Mouse (Mus musculus) lung, adult 18-20 months (tissue): Measurements from ENCODE around the gene Cpt1b.
A peak's percentile ranks its signal among the peaks of the same experiment; 100 is the strongest.
"Not testable (repeated sequence)": the region's sequence is repeated elsewhere in the genome, so short reads cannot be mapped to it uniquely, and the experiment has no call there.

Source experiments
- DNase-seq, 2 experiments: peaks; one replicate each; pipeline ENCODE4 v3.0.0; 2022; ENCODE audit warnings: mixed read lengths in 2 of 2

Cpt1b gene

DNA sequence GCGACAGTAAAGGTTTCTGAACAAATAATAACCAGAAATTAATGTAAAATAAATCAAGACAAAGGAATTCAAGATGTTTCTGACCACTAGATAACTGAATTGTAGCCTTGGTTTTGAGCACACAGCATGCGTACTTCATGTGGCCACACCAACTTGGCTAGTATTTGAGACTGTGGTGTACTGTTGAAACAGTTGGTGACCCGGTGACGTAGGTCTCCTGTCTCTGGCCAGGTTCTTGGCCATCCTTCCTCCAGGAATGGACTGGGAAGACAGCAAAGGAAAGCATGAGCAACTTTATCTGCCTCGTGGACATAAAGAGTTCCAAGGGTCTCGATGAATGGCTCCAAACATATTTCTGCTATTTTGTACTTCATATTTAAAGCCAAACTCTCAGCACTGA is 6.1 kb upstream of the Cpt1b start:
- no peak for DNase-seq

DNA sequence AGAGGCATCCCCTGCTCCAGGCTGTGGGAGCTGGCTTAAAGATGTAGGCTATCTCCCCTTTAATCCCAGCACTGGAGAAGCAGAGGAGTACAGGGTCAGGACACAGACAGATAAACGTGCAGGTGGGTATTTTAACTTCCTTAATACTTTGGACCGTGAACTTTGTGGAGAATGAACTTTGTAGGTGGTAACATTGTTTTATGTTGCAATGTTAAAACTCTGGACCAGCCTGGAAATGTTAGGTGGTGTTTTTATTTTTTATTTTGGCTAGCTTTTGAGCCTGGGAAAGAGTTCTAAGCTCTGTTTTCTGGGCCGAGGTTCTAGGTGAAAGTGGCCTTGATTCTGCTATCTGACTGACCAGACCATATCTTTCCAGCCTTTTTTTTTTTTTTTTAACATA is 5.6 kb upstream of the Cpt1b start:
- no peak for DNase-seq

DNA sequence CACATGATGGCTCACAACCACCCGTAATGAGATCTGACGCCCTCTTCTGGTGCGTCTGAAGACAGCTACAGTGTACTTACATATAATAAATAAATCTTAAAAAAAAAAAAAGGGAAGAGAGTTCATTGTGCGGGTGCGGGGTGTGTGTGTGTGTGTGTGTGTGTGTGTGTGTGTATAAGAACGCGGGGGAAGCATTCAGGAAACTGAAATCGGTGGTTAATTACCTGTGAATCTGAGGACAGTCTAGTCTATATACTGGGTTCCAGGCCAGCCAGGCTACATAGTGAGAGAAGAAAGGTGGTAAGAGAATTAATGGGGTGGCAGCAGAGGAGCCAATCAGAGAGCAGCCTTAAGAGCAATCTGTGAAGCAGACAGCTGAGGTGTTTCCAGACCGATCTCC is 5.1 kb upstream of the Cpt1b start:
- not testable (repeated sequence) for DNase-seq

DNA sequence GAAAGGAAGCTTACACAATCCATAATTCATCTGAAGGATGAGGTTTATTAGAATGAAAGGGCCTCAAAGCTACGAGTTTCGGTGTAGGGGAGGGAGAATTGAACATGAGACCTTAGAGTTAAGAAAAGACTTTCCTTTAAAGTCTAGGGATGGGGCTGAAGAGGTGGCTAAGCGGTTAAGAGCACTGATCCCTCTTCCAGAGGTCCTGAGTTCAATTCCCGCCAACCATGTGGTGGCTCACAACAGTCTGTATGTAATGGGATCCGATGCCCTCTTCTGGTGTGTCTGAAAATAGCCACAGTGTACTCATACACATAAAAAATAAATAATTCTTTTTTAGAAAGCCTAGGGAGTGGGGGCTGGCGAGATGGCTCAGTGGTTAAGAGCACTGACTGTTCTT is 4.7 kb upstream of the Cpt1b start:
- DNase-seq, result no peak

DNA sequence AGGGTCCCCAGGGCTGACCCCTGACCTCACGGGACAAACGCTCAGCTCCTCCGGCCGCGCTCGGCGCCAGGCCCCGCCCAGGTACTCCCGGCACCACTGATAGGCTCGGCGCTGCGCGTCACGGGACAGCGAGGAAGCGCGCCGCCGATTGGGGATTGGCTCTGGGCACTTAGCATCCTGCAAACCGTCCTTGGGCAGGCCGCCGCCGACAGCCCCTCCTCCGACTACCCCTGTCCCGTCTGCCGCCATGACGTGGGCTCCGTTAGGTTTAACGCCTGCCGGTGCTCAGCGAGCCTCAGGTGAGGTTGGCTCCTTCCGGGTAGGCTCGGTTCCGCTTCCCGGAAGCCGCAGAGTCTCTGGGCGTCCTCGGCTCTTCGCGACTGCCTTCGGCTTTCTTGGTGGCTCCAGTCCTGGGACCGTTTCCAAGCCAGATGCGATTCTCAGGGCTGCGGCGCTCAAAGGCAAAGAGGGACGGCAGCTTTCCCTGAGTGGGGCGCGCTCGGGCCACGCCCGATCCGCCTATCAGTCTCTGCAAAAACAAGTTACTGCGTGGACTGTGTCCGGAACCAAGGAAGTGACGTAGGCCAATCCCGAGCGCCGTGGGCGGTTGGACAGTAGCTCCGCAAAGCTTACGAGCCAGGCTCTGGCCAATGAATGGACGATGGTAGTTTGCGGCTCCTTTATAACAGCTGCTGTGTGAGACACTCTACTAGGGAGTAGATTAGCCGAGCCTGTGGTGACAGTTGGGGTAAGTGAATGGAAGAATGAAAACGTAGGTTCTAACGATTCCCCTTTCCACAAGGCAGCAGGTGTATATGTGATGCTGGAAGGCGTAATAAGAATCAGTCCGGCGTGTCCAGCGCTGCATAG is 3.9 kb upstream of the Cpt1b start, which contains the start of the genes C730034F03Rik, Gm44502 and Chkb:
TSS of gene C730034F03Rik (plus strand) at position 238 of the 870 bp plus-strand sequence.
TSS of gene Gm44502 (minus strand) at position 345 of the 870 bp plus-strand sequence.
TSS of gene Chkb (minus strand) at position 557 of the 870 bp plus-strand sequence.
- peak; percentile 93 to 95 for DNase-seq

DNA sequence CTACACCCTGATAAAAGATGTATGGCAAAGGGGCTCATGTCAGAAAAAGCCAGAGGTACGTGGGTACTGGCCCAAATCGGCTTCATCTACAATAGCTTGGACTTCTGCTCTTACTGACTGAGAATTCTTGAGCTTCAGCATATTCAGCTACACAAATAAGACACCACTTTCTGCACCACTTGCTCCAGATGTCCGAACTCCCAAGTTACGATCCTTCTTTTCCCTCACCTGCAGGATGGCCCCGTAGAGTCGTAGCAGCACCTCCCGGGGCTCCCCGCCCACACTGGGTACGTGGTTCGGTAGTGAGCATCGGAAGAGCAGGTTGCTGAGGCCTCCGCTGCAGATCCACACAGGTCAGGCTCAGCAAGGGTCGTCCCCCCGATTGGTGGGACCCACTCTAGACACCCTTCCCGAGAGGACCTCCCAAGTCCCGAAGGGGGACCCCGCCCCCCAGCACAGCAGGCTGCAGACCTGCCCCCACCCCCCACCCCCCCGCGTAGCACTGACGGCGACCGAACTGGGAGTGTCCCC is 3.2 kb upstream of the Cpt1b start:
- no peak for DNase-seq

DNA sequence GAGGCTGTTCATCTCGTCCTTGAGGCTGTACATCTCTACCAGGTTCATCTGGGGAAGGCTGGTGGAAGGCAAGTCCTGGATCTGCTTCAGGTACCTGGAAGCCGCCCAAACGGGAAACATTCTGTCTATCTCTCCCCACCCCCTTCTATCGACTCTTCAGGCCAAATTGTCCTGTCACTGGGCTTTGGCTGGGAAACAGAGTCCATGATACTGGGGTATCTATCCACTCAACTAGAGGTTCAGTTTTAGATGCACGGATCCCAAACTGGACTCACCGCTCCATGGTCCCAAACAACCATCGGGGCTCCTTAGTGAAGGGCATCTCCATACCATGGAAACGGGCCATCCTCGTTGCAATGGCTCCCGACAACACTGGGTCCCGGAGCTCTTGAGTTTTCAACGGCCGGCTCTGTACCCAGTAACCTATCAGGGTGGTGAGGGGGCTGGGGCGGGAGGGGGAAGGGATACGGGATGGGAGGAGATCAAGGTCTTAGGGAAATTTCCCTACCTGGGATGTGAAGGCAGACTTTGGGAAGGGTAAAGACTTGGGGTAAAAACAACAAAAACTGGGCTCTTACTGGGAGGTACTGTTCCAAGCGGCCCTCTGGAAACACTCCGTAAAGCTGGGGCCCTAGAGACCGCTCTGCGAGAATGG is 2.6 kb upstream of the Cpt1b start:
- DNase-seq, result no peak

DNA sequence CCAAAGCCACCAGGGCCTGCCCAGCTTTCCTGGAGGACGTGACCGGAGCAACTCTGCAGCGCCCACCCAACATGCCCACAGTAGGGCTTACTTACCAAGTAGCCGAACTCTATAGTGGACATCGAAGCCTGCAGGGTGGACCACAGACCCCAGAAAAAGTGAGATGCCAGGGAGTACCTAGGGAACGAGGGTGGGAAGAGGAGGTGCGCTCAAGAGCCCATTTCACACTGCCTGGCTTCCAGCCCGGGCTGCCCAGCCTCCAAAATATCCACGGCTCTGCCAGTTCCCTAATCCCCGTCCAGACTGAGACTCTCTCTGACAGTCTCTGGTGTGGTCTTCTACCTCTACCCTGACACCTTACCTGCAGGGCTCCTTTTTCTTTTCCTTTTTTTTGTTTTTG is 1.1 kb upstream of the Cpt1b start:
- no peak for DNase-seq

DNA sequence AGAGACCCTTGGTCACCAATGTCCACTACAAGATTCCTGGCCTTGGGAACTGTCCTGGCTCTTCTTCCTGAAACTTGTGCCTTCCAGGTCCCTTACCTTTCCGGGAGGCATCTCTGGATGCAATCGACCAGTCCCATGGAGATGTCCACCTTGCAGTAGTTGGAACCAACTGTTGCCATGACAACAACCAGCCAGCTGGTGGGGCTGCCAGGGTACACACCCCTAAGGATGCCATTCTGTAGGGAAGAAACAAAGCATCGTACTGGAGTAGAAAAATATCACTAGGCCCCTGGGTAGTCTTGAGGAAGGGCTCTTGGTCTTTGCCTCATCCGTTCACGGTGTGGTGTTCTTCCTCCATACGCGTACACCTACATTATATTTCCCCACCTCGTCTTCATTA is 1.0 kb downstream of the Cpt1b start:
- DNase-seq, result no peak

DNA sequence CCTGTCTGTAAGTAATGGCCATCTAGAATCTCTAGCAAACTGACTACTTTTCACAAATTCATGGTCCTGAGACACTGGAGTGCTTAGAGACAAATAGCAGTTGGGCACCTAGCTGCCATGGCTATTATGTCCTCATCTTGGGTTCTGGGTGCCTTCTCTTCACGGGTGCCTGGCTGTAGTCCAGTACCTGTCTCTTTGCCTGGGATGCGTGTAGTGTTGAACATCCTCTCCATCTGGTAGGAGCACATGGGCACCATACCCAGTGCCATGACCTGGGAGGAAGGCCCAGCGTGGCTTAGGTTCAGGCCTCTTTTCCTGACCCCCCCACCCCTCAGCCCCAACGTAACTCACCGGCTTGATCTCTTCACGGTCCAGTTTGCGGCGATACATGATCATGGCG is 3.7 kb downstream of the Cpt1b start:
- no peak for DNase-seq

DNA sequence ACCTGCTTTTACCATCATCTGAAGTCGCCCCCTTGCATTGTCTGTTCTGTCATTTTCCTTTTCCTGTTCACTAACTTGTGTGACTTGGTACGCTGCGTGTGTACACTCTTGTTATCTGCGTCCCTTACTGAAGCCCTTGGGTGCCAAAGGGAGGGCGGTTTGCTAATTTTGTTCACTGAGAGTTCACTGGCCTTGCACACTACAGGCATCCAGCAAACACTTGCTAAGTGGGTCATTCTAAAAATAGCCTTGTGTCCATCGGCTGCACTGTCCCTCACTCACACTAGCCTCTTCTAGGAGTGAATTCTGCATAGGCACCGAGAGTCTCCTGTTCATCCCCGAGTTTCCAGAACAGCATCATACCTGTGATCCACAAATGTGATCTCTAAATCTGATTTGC is 10.4 kb downstream of the Cpt1b start:
- DNase-seq, result no peak

DNA sequence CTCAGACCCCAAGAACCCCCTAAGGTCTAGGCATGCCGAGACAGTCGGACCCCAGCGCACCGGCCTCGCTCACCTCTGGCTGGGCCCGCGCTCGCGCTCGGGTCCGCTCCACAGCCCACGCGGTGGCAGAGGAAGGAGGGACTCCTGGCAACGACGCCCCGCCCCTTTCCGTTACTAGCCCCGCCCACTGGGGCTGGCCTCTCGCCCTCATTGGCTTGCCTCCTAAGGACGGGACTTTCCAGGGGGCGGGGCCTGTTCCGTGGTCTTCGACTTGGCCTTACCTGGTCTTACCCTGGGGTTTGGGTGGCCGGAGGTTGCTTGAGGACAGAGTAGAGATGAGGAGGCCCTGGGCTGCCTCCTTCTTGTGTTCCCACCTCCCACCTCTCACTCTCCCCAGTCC is 15.5 kb downstream of the Cpt1b start, which contains the start of gene Syce3:
TSS of gene Syce3 (minus strand) at position 386 of the 400 bp plus-strand sequence.
- no peak for DNase-seq

DNA sequence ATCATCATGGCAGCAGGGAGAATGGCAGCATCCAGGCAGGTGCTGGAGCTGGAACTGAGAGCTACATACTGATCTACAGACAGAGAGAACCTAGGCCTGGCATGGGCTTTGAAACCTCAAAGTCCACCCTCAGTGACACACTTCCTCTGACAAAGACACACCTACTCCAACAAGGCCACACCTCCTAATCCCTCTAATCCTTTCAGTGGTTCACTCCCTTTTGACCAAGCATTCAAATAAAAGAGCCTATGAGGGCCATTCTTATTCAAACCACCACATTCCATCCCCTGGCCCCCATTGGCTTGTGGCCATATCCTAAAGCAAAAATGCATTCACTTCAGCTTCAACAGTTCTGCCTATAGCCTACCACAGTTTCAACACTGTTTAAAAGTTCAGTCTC is 19.0 kb downstream of the Cpt1b start:
- no peak for DNase-seq

DNA sequence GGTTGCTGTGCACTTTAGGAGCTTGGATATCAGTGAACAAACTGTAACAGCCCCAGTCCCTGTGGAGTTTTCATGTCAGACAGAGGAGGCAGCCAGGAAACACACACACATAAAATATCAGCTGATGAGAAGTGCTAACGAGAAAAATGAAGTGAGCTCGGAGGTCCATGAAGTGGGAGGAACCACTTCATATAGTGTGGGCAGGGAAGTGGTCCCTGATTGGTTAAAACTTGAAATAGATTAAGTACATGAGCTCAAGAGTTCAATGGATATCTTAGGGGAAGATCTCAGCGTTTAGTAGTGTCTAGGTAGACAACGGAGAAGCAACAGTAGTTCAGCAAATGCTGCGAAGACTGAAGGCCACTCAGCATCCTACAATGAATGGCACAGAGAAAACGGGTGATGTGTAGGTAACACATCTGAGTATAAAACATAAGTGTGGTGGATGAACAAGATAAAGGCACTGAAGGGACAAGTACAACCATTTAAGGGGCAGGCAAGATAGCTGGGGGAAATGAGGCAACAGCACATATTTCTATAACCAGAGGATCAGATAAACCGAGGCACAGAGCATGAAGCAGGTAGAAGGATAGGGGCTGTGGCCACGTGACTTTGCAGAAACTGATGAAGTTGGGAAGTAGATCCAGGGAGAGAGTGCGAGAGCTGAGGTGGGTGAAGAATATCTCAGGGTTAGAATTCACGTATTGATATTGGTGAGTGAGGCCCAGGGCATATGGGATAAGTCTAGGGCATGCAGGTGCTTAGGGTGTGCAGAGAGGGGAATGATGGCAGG is 20.6 kb downstream of the Cpt1b start:
- no peak for DNase-seq

DNA sequence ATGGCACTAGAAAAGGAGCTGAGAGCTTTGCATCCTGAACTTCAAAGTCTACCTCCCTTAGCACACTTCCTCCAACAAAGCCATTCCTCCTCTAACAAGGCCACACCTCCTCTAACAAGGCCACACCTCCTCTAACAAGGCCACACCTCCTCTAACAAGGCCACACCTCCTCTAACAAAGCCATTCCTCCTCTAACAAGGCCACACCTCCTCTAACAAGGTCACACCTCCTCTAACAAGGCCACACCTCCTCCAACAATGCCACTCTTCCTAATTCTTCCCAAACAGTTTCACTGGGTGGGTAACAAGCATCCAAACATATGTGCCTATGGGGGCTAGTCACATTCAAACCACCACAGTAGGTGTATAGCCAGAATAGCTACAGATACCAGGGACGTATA is 23.2 kb downstream of the Cpt1b start:
- DNase-seq, result no peak

DNA sequence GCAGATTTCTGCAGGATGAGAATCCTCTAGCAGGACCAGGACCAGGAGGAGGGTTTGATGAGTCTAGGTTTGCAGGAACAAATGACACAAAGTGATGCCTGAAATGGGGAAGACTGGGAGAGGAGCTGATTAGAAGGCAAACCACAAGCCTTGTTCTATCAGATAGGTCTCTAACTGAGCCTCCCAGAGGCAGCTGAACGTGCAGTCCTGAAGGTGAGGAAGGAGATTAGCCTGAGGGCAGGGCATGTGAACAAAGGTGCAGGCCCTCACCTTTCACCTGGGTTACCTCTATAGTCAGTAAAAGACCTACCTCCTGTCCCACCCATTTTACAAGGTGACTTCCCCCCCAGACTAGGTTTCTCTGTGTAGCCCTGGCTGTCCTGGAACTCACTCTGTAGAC is 25.9 kb downstream of the Cpt1b start:
- no peak for DNase-seq

DNA sequence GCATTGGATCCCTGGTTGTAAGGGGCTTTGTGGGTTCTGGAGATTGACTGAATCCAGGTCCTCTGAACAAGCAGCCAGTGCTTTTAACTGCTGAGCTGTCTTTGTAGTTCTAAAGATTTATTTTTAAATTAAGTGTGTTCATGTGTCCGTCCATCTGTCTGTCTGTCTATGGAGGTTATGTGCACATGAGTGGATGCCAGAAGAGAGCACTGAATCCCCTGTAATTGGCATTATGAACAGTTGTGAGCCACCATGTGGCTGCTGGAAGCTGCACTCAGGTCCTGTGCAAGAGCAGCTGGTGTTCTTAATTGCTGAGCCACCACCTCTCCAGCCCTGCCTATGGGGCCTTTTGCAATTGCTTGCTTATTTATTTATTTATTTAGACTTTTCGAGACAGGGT is 27.5 kb downstream of the Cpt1b start:
- DNase-seq, result no peak

DNA sequence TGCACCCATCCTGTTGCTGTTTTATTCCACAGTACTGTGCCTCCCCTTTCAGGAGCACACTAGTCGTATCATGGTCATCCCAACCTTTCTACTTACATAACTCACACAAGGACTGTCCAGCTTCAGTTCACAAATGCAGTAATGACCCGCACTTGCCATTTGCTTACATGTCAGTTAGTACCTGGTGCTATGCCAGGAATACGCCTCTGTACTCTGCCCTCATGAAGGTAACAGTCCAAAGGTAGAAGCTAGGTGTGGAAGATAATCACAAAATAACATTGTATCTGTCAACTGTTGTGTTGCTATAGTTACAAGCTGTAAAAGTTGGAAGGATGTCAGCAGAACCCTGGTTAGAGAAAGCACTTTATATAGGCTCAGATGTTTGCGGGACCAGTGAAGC is 28.8 kb downstream of the Cpt1b start:
- DNase-seq, result no peak

DNA sequence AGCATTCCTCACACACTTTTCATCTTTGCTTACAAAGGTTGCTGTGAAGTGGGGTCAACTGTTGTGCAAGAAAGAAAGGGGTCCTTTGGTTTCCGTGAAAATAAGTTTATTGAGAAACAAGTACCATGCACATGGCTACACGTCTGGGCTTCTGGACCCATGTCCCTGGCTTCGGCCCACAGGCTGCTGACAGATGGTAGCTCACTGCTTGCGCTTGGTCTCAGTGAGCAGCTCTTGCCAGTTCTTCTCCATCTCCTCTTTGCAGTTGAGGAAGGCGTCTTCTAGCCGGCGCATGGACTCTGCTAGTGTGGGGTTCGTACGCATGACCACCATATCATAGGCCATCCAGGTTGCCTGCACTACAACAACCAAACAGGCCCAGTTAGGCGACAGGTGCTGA is 35.6 kb downstream of the Cpt1b start:
- no peak for DNase-seq

DNA sequence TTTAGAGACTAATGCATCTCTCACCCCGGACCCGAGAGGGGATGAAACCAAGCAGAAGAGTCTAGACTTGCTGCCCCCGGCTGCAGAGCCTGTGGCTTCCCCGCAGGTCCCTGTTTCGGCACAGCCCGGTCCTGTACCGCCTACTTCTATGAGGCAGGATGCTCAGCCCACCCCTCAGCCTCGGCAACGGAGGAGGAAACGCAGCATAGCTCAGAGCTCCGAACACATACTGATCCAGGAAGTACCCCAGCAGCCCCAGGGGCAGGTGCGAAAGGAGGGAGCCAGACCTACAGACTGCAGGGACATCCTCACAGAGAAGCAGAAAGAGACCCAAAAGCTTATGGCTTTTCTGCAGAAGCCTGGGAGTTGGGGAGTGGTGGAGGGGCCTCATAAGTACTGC is 38.5 kb downstream of the Cpt1b start:
- DNase-seq, result no peak

DNA sequence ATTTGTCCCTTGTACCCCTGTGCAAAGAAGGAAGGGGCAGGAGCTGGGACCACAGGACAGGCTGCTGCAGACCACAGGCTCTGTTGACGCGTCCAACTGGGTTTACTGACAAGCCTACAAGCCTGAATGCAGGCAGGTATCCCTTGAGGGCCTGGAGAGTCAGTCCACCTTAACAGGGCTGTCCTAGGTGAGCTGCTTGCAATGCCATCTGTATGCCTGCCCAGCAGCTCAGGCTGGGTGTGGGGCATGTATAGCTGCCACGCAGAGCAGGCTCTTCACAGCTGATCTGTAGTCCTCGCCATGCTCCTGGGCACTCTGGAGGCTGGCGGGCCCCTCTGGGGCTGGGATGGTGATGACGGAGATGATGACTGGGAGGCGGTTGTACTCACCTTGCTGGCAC is 41.0 kb downstream of the Cpt1b start, which contains the start of gene Klhdc7b:
TSS of gene Klhdc7b (plus strand) at position 301 of the 400 bp plus-strand sequence.
- no peak for DNase-seq

DNA sequence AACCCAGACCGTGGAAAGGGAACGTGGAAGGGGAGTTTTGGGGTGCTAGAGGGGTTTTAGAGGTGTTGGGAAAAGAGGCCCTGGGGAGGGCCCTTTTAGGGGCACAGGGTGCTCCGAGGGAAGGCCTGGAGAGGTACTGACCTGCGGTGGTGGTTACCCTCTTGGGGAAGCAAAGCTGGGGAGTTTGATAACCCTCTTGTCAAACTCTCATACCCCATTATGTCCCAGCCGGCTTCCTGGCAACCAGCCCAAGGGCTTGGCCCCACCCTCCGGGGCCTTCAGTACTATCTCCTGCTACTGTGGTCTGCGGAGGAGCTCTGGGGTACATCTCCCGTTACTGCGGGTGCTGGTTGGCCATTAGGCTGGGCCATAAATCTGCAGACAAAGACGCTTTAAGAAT is 46.2 kb downstream of the Cpt1b start:
- DNase-seq, result peak in 1 of 2 experiments; percentile 23

DNA sequence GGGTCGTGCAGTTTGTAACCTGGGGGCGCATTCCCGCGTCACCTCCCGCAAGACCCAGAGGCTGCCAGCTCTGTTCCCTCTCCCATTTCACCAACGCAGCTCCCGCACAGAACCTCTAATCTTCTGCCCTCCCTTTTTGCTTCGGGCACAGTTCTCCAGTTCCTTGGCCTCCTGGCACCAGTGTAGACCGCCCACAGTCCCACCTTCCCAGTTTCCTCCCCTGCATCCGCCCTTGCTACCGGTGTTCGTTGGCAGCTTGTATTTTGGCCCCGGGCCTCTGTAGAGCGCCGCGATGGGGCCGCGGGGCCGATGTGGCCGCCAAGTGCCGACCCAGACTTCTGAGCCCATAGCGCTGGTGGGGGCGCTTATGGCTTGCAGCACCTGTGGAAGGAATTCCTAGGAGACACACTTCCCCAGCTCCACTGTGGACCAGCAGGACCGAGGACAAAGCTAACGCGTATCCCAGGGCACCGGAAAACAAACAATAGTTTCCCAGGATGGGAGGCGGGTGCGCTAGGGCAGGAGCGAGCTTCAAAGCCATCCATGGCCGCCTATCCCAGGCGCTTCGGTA is 46.7 kb downstream of the Cpt1b start, which contains the start of gene Odf3b:
TSS of gene Odf3b (minus strand) at position 452 of the 571 bp plus-strand sequence.
- DNase-seq, result peak; percentile 49 to 60
